Mouse (Mus musculus): ENCODE data around the gene Gnai2. TPM values are rescaled to one million over a fixed set of nuclear protein-coding genes. Genes with fewer than 3 reads are reported as not detected.

Gnai2 gene
- polyA plus RNA-seq, 1 experiment, result 284 TPM

GRCm38 (mm10) chr9:107663525-107663924 lies 28.4 kb upstream of the Gnai2 start:
- H3K27me3 ChIP-seq (ENCODE audit: control insufficient read depth, insufficient read depth, low read length, poor library complexity, severe bottlenecking), result no peaks in the 10 kb centered on the region
- no peak overlapping the region for H3K27ac ChIP-seq (ENCODE audit: insufficient read depth, low read length)
- H3K36me3 ChIP-seq (ENCODE audit: control insufficient read depth, insufficient read depth, low read length, poor library complexity, severe bottlenecking), result no peaks in the 10 kb centered on the region
- no peak overlapping the region for H3K9ac ChIP-seq (ENCODE audit: low read depth, poor library complexity, severe bottlenecking)
- no peak overlapping the region for H3K4me3 ChIP-seq (ENCODE audit: low read depth, low read length)
- peaks cover 4% of the 10 kb centered on the region for H3K4me1 ChIP-seq (ENCODE audit: control insufficient read depth, insufficient read depth, low read length)
- TF ChIP-seq POLR2A (IDR thresholded peaks at IDR 0.05; ENCODE audit: insufficient read depth, low read length) (no peak), CTCF (IDR thresholded peaks at IDR 0.05; ENCODE audit: low read depth, low read length) (no peak), EP300 (IDR thresholded peaks at IDR 0.05; ENCODE audit: insufficient read depth, low read depth, low read length) (no peak)
- no peaks in the 10 kb centered on the region for H3K9me3 ChIP-seq (replicated peaks; ENCODE audit: control insufficient read depth, insufficient read depth, low read length, poor library complexity, severe bottlenecking)

GRCm38 (mm10) chr9:107662342-107662741 lies 27.2 kb upstream of the Gnai2 start:
- peaks cover 2% of the 10 kb centered on the region for H3K4me1 ChIP-seq (ENCODE audit: control insufficient read depth, insufficient read depth, low read length)
- no peak for TF ChIP-seq CTCF (IDR thresholded peaks at IDR 0.05; ENCODE audit: low read depth, low read length)
- no peak for TF ChIP-seq POLR2A (IDR thresholded peaks at IDR 0.05; ENCODE audit: insufficient read depth, low read length)
- no peak for TF ChIP-seq EP300 (IDR thresholded peaks at IDR 0.05; ENCODE audit: insufficient read depth, low read depth, low read length)
- H3K9me3 ChIP-seq (replicated peaks; ENCODE audit: control insufficient read depth, insufficient read depth, low read length, poor library complexity, severe bottlenecking), result no peaks in the 10 kb centered on the region
- H3K36me3 ChIP-seq (ENCODE audit: control insufficient read depth, insufficient read depth, low read length, poor library complexity, severe bottlenecking), result no peaks in the 10 kb centered on the region
- H3K27ac ChIP-seq (ENCODE audit: insufficient read depth, low read length), result no peak overlapping the region
- no peaks in the 10 kb centered on the region for H3K27me3 ChIP-seq (ENCODE audit: control insufficient read depth, insufficient read depth, low read length, poor library complexity, severe bottlenecking)
- no peak overlapping the region for H3K9ac ChIP-seq (ENCODE audit: low read depth, poor library complexity, severe bottlenecking)
- no peak overlapping the region for H3K4me3 ChIP-seq (ENCODE audit: low read depth, low read length)

DNA sequence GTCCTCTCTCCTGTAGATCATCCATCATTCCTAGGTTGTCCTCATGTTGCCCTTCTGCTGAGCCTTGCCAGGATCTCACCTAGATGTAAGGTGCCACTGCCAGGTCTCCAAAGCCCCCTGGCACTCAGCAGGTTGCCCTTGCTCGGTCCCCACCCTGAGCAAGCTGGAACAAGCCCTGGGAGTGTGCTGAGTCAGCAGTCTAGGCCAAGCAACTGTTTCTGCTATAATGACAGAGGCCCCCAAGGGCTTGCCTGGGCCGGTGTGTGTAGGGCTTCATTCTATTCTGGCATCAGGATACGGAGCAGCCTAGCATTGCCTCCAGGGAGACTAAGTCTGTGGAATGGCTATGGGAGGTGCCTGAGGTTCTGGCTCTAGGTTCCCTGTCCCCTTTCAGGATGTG lies 25.6 kb upstream of the Gnai2 start:
- no peaks in the 10 kb centered on the region for H3K27me3 ChIP-seq (ENCODE audit: control insufficient read depth, insufficient read depth, low read length, poor library complexity, severe bottlenecking)
- no peak overlapping the region for H3K9ac ChIP-seq (ENCODE audit: low read depth, poor library complexity, severe bottlenecking)
- H3K9me3 ChIP-seq (replicated peaks; ENCODE audit: control insufficient read depth, insufficient read depth, low read length, poor library complexity, severe bottlenecking), result no peaks in the 10 kb centered on the region
- no peak overlapping the region for H3K4me3 ChIP-seq (ENCODE audit: low read depth, low read length)
- TF ChIP-seq POLR2A (IDR thresholded peaks at IDR 0.05; ENCODE audit: insufficient read depth, low read length) (no peak), EP300 (IDR thresholded peaks at IDR 0.05; ENCODE audit: insufficient read depth, low read depth, low read length) (no peak), CTCF (IDR thresholded peaks at IDR 0.05; ENCODE audit: low read depth, low read length) (no peak)
- H3K27ac ChIP-seq (ENCODE audit: insufficient read depth, low read length), result no peak overlapping the region
- H3K36me3 ChIP-seq (ENCODE audit: control insufficient read depth, insufficient read depth, low read length, poor library complexity, severe bottlenecking), result no peaks in the 10 kb centered on the region
- peaks cover 2% of the 10 kb centered on the region for H3K4me1 ChIP-seq (ENCODE audit: control insufficient read depth, insufficient read depth, low read length)

- H3K27ac ChIP-seq (ENCODE audit: insufficient read depth, low read length), result no peak overlapping the region
- H3K36me3 ChIP-seq (ENCODE audit: control insufficient read depth, insufficient read depth, low read length, poor library complexity, severe bottlenecking), result no peaks in the 10 kb centered on the region
- H3K27me3 ChIP-seq (ENCODE audit: control insufficient read depth, insufficient read depth, low read length, poor library complexity, severe bottlenecking), result no peaks in the 10 kb centered on the region
- H3K9ac ChIP-seq (ENCODE audit: low read depth, poor library complexity, severe bottlenecking), result no peak overlapping the region
- no peaks in the 10 kb centered on the region for H3K9me3 ChIP-seq (replicated peaks; ENCODE audit: control insufficient read depth, insufficient read depth, low read length, poor library complexity, severe bottlenecking)
- H3K4me3 ChIP-seq (ENCODE audit: low read depth, low read length), result no peak overlapping the region
- H3K4me1 ChIP-seq (ENCODE audit: control insufficient read depth, insufficient read depth, low read length), result peaks cover 2% of the 10 kb centered on the region
- TF ChIP-seq POLR2A (IDR thresholded peaks at IDR 0.05; ENCODE audit: insufficient read depth, low read length), result no peak
- no peak for TF ChIP-seq CTCF (IDR thresholded peaks at IDR 0.05; ENCODE audit: low read depth, low read length)
- TF ChIP-seq EP300 (IDR thresholded peaks at IDR 0.05; ENCODE audit: insufficient read depth, low read depth, low read length), result no peak
Measured at GRCm38 (mm10) chr9:107659961-107660360, 24.8 kb upstream of the Gnai2 start.

DNA sequence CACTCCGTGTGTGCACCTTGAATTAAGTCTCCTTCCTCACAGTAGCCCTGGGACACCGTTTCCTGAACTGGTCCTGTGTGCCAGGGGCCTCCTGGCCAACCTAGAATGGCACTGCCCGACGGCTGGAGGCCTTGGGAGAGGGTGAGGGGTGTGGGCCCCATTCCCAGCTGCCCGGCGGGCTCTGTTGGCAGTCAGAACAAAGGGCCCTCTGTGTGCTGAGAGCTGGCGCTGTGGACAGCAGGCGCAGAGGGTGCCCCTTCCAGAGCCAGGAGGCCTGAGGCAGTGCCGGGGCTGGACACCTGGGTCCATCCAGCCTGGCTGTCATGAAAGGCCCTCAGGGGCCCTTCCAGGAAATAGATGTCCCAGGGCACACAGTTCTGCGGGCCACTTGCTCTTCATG lies 24.4 kb upstream of the Gnai2 start:
- Histone ChIP-seq H3K4me1 (ENCODE audit: control insufficient read depth, insufficient read depth, low read length) (peaks cover 2% of the 10 kb centered on the region), H3K4me3 (ENCODE audit: low read depth, low read length) (no peak overlapping the region), H3K27me3 (ENCODE audit: control insufficient read depth, insufficient read depth, low read length, poor library complexity, severe bottlenecking) (no peaks in the 10 kb centered on the region), H3K9me3 (replicated peaks; ENCODE audit: control insufficient read depth, insufficient read depth, low read length, poor library complexity, severe bottlenecking) (no peaks in the 10 kb centered on the region), H3K27ac (ENCODE audit: insufficient read depth, low read length) (no peak overlapping the region), H3K9ac (ENCODE audit: low read depth, poor library complexity, severe bottlenecking) (no peak overlapping the region), H3K36me3 (ENCODE audit: control insufficient read depth, insufficient read depth, low read length, poor library complexity, severe bottlenecking) (no peaks in the 10 kb centered on the region)
- TF ChIP-seq CTCF (IDR thresholded peaks at IDR 0.05; ENCODE audit: low read depth, low read length) (no peak), EP300 (IDR thresholded peaks at IDR 0.05; ENCODE audit: insufficient read depth, low read depth, low read length) (no peak), POLR2A (IDR thresholded peaks at IDR 0.05; ENCODE audit: insufficient read depth, low read length) (no peak)

DNA sequence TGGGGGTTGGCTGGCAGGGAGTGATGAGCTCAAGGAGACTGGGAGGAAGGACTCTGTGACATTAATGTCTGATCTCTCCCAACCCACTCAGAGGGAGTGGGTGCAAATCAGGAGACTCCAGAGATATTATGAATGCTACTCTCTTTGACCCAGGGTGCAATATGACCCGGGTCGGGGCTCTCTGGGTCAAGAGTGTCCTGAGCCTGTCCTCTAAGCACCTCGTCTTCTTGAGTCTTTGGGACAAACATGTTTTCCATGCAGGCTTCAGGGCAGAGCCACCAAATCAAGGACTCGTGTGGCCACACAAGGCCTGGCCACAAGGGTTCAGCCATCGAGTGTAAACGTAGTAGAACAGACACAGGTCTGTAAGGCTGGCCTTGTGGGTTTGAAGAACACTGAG lies 22.9 kb upstream of the Gnai2 start:
- Histone ChIP-seq H3K4me1 (ENCODE audit: control insufficient read depth, insufficient read depth, low read length) (no peaks in the 10 kb centered on the region), H3K27ac (ENCODE audit: insufficient read depth, low read length) (no peak overlapping the region), H3K36me3 (ENCODE audit: control insufficient read depth, insufficient read depth, low read length, poor library complexity, severe bottlenecking) (no peaks in the 10 kb centered on the region), H3K9me3 (replicated peaks; ENCODE audit: control insufficient read depth, insufficient read depth, low read length, poor library complexity, severe bottlenecking) (no peaks in the 10 kb centered on the region), H3K4me3 (ENCODE audit: low read depth, low read length) (no peak overlapping the region), H3K27me3 (ENCODE audit: control insufficient read depth, insufficient read depth, low read length, poor library complexity, severe bottlenecking) (no peaks in the 10 kb centered on the region), H3K9ac (ENCODE audit: low read depth, poor library complexity, severe bottlenecking) (no peak overlapping the region)
- TF ChIP-seq CTCF (IDR thresholded peaks at IDR 0.05; ENCODE audit: low read depth, low read length), result no peak
- TF ChIP-seq POLR2A (IDR thresholded peaks at IDR 0.05; ENCODE audit: insufficient read depth, low read length), result no peak
- no peak for TF ChIP-seq EP300 (IDR thresholded peaks at IDR 0.05; ENCODE audit: insufficient read depth, low read depth, low read length)

Measured in ES-Bruce4 (cell line).